Comparison of ENCODE assay signal across 8 mouse cellular contexts in genomic region chr10:4611386-4612155, GRCm38 (mm10). TPM values are rescaled to one million over a fixed set of nuclear protein-coding genes. Genes with fewer than 3 reads are reported as not detected.
DNase-seq lines count a peak whose midpoint lies in the region; ATAC-seq and TF ChIP-seq lines count a peak whose summit lies in the region.

Gene Esr1, plus strand, starts transcription at chr10:4611593.

- peak; percentile 52; the same call in 1 of the 2 replicates for ATAC-seq in lung, embryonic 14.5 days (ENCODE audit: insufficient read depth)
- peak; percentile 21 for ATAC-seq in granulocyte monocyte progenitor cell, adult 5-6 weeks (replicated peaks; ENCODE audit: poor library complexity, severe bottlenecking)
- no peak for ATAC-seq in limb, embryonic 11.5 days (ENCODE audit: insufficient number of reproducible peaks, low FRiP score, low TSS enrichment, low read depth)

- no peaks in the 10 kb centered on the region for H3K9me3 ChIP-seq in lung, embryonic 14.5 days (ENCODE audit: low read depth, low read length)
- no peaks in the 10 kb centered on the region for H3K9me3 ChIP-seq in limb, embryonic 11.5 days (ENCODE audit: control insufficient read depth, low read length)

- peak within 1 kb of the TSS; percentile 15; the same call in 1 of the 2 replicates for H3K4me3 ChIP-seq in lung, embryonic 14.5 days (ENCODE audit: low read depth, low read length)
- no peak within 1 kb of the TSS for H3K4me3 ChIP-seq in limb, embryonic 11.5 days (ENCODE audit: low read depth, low read length)

- H3K36me3 ChIP-seq in lung, embryonic 14.5 days (ENCODE audit: insufficient read depth) = no peaks in the 10 kb centered on the region
- no peaks in the 10 kb centered on the region for H3K36me3 ChIP-seq in limb, embryonic 11.5 days (ENCODE audit: control insufficient read depth, insufficient read depth, low read length)

- H3K27ac ChIP-seq in lung, embryonic 14.5 days (ENCODE audit: low read depth) = no peak within 1 kb of the TSS
- peak within 1 kb of the TSS; percentile 62; the same call in 1 of the 2 replicates for H3K27ac ChIP-seq in limb, embryonic 11.5 days (replicated peaks; ENCODE audit: low read depth, low read length)

- DNase-seq in lung, embryonic 14.5 days = peak; percentile 30
- no peak for DNase-seq in lung, postnatal 14 days
- DNase-seq in adrenal gland, postnatal 14 days = peak; percentile 32
- DNase-seq in limb, embryonic 11.5 days (ENCODE audit: low spot score) = peak; percentile 31
- DNase-seq in yolk sac, embryonic 10.5 days (ENCODE audit: low spot score) = peak; percentile 12
- no peak for DNase-seq in T-cell, adult 2 months (ENCODE audit: low spot score)
- DNase-seq in cerebellum, adult 9-10 months = no peak

- no peaks in the 10 kb centered on the region for H3K27me3 ChIP-seq in lung, embryonic 14.5 days (ENCODE audit: insufficient read depth, low read length)
- no peaks in the 10 kb centered on the region for H3K27me3 ChIP-seq in limb, embryonic 11.5 days (ENCODE audit: control insufficient read depth, insufficient read depth, low read length)

- 28% methylated on average over 13 of the region's 13 CpGs for WGBS in lung, embryonic 14.5 days
- WGBS in limb, embryonic 11.5 days = 39% methylated on average over 13 of the region's 13 CpGs

- no peak for TF ChIP-seq CTCF in lung, embryonic 14.5 days (IDR thresholded peaks at IDR 0.05; ENCODE audit: low read depth)

- H3K4me2 ChIP-seq in lung, embryonic 14.5 days = peak within 1 kb of the TSS; percentile 57
- H3K4me2 ChIP-seq in limb, embryonic 11.5 days (ENCODE audit: low read depth, severe bottlenecking) = peak within 1 kb of the TSS; percentile 15; the same call in 1 of the 2 replicates

- H3K4me1 ChIP-seq in lung, embryonic 14.5 days (ENCODE audit: insufficient read depth) = no peaks in the 10 kb centered on the region
- H3K4me1 ChIP-seq in limb, embryonic 11.5 days (ENCODE audit: control insufficient read depth, insufficient read depth, low read length) = 0 out of 2 replicates have a peak, but pooled peaks cover 2% of the 10 kb centered on the region

- H3K9ac ChIP-seq in lung, embryonic 14.5 days = no peak within 1 kb of the TSS
- H3K9ac ChIP-seq in limb, embryonic 11.5 days (ENCODE audit: low read length) = no peak within 1 kb of the TSS

RNA-seq across cellular contexts. Expression of gene Esr1, which starts in this region (rescaled TPM):
- polyA plus RNA-seq in lung, embryonic 14.5 days (2014; fragmentation: Nextera tagmentation; extraction: Ambion mirVana) = 0.05 and 0.16 TPM in 2 replicates
- 15.9 and 19.6 TPM in 2 replicates for total RNA-seq in adrenal gland, postnatal 14 days (2021)
- 18.2 and 19.4 TPM in 2 replicates for total RNA-seq in granulocyte monocyte progenitor cell, adult 5-6 weeks (2014; fragmentation: Nextera tagmentation)
- 14.8 and 16.9 TPM in 2 replicates for total RNA-seq in granulocyte monocyte progenitor cell, adult 5-6 weeks (2017)
- polyA plus RNA-seq in limb, embryonic 11.5 days (2014; fragmentation: Nextera tagmentation; extraction: Ambion mirVana) = 0.67 and 1.1 TPM in 2 replicates

Comparison
In these comparisons a context has a peak if more than half of its experiments do, and no peak if none do; other contexts are left out.
1. Peak in DNase-seq, ATAC-seq, H3K4me3 ChIP-seq and H3K4me2 ChIP-seq in lung, embryonic 14.5 days; RNA of the gene not detected or under 1 TPM.
2. DNase-seq: peak in adrenal gland, postnatal 14 days (single experiment), limb, embryonic 11.5 days (single experiment) and yolk sac, embryonic 10.5 days (single experiment); none in lung, postnatal 14 days (single experiment), T-cell, adult 2 months (single experiment) and cerebellum, adult 9-10 months (single experiment).